Mouse (Mus musculus): Measurements from ENCODE around the gene Copg1. TPM values are rescaled to one million over a fixed set of nuclear protein-coding genes. Genes with fewer than 3 reads are reported as not detected.

Gene Copg1
- polyA plus RNA-seq, 1 experiment: 62.5 TPM

GRCm38 (mm10) chr6:87875083-87875482, 12.5 kb upstream of the Copg1 start:
- no peak for TF ChIP-seq CTCF (IDR thresholded peaks at IDR 0.05; ENCODE audit: extremely low read depth, insufficient read length, insufficient replicate concordance, low read depth, low read length)
- TF ChIP-seq POLR2A (IDR thresholded peaks at IDR 0.05; ENCODE audit: low read depth, low read length): no peak

DNA sequence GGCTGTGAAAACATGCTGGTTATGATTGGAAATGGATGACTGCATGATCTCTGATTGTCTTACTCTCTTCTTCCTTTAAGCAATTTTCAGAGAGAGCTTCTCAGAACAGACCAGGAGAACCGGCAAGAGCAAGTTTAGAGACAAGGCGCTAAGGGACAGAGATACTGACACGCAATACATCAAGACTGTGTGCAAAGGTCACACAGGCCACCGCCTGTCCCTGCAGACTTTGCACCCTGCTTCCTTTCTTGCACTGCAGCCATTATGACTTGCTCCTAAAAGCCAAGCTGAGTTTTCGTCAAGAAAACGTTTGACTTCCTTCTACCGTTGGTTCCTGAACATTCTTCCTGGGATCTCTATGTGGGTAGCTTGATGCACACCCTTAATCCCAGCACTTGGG, 12.1 kb upstream of the Copg1 start:
- H3K36me3 ChIP-seq (ENCODE audit: control insufficient read depth, insufficient read depth, low read length): no peaks in the 10 kb centered on the region
- TF ChIP-seq CTCF (IDR thresholded peaks at IDR 0.05; ENCODE audit: extremely low read depth, insufficient read length, insufficient replicate concordance, low read depth, low read length): no peak
- no peak for TF ChIP-seq POLR2A (IDR thresholded peaks at IDR 0.05; ENCODE audit: low read depth, low read length)
- peaks cover 28% of the 10 kb centered on the region for H3K4me1 ChIP-seq (ENCODE audit: control insufficient read depth, insufficient read depth, insufficient read length, low read length)
- whole genome bisulfite sequencing: 27% methylated on average over 7 of the region's 7 CpGs
- peak overlapping the region; percentile 97 for H3K27ac ChIP-seq (ENCODE audit: insufficient read depth, low read depth, low read length)
- H3K27me3 ChIP-seq (ENCODE audit: control insufficient read depth, insufficient read depth, low read length): no peaks in the 10 kb centered on the region
- H3K4me3 ChIP-seq (ENCODE audit: low read depth, low read length): no peak overlapping the region

More at GRCm38 (mm10) chr6:87875083-87875482, 12.5 kb upstream of the Copg1 start:
- WGBS: 28% methylated on average over 1 of the region's 1 CpGs
- Histone ChIP-seq H3K4me3 (ENCODE audit: low read depth, low read length) (no peak overlapping the region), H3K27me3 (ENCODE audit: control insufficient read depth, insufficient read depth, low read length) (no peaks in the 10 kb centered on the region), H3K36me3 (ENCODE audit: control insufficient read depth, insufficient read depth, low read length) (no peaks in the 10 kb centered on the region), H3K4me1 (ENCODE audit: control insufficient read depth, insufficient read depth, insufficient read length, low read length) (peaks cover 28% of the 10 kb centered on the region), H3K27ac (ENCODE audit: insufficient read depth, low read depth, low read length) (peak overlapping the region; percentile 97)

- TF ChIP-seq CTCF (IDR thresholded peaks at IDR 0.05; ENCODE audit: extremely low read depth, insufficient read length, insufficient replicate concordance, low read depth, low read length): no peak
- no peak for TF ChIP-seq POLR2A (IDR thresholded peaks at IDR 0.05; ENCODE audit: low read depth, low read length)
- Histone ChIP-seq H3K27ac (ENCODE audit: insufficient read depth, low read depth, low read length) (peak overlapping the region; percentile 93), H3K4me1 (ENCODE audit: control insufficient read depth, insufficient read depth, insufficient read length, low read length) (peaks cover 28% of the 10 kb centered on the region), H3K4me3 (ENCODE audit: low read depth, low read length) (no peak overlapping the region), H3K27me3 (ENCODE audit: control insufficient read depth, insufficient read depth, low read length) (no peaks in the 10 kb centered on the region), H3K36me3 (ENCODE audit: control insufficient read depth, insufficient read depth, low read length) (no peaks in the 10 kb centered on the region)
- 70% methylated on average over 13 of the region's 13 CpGs for WGBS
Measured at GRCm38 (mm10) chr6:87876068-87876643, 11.5 kb upstream of the Copg1 start.

GRCm38 (mm10) chr6:87879010-87879409, 8.6 kb upstream of the Copg1 start:
- H3K4me1 ChIP-seq (ENCODE audit: control insufficient read depth, insufficient read depth, insufficient read length, low read length): peaks cover 22% of the 10 kb centered on the region
- H3K27ac ChIP-seq (ENCODE audit: insufficient read depth, low read depth, low read length): no peak overlapping the region
- H3K36me3 ChIP-seq (ENCODE audit: control insufficient read depth, insufficient read depth, low read length): no peaks in the 10 kb centered on the region
- 16% methylated on average over 4 of the region's 4 CpGs for WGBS
- no peak overlapping the region for H3K4me3 ChIP-seq (ENCODE audit: low read depth, low read length)
- no peak for TF ChIP-seq CTCF (IDR thresholded peaks at IDR 0.05; ENCODE audit: extremely low read depth, insufficient read length, insufficient replicate concordance, low read depth, low read length)
- no peak for TF ChIP-seq POLR2A (IDR thresholded peaks at IDR 0.05; ENCODE audit: low read depth, low read length)
- H3K27me3 ChIP-seq (ENCODE audit: control insufficient read depth, insufficient read depth, low read length): no peaks in the 10 kb centered on the region

DNA sequence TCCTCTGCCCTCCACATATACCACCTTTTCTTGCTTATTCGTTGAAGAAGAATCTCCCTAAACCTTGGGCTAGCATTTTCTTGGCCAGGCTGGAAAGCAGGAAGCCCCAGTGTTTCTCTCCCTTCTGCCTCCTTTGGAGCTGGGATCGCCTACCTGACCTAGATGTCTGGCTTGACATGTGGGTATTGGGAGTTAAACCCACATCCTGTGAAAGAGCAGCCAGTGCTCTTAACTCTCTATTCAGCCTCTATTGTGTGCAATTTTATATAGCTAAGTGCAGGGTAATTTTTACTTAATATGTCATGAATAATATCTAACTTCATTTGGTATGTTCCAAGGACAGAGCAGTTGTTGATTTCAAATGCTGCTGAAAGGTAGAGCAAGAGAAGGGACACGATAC, 8.0 kb upstream of the Copg1 start:
- no peaks in the 10 kb centered on the region for H3K27me3 ChIP-seq (ENCODE audit: control insufficient read depth, insufficient read depth, low read length)
- no peak overlapping the region for H3K27ac ChIP-seq (ENCODE audit: insufficient read depth, low read depth, low read length)
- peaks cover 21% of the 10 kb centered on the region for H3K4me1 ChIP-seq (ENCODE audit: control insufficient read depth, insufficient read depth, insufficient read length, low read length)
- 75% methylated on average over 3 of the region's 3 CpGs for WGBS
- H3K36me3 ChIP-seq (ENCODE audit: control insufficient read depth, insufficient read depth, low read length): no peaks in the 10 kb centered on the region
- no peak overlapping the region for H3K4me3 ChIP-seq (ENCODE audit: low read depth, low read length)
- TF ChIP-seq CTCF (IDR thresholded peaks at IDR 0.05; ENCODE audit: extremely low read depth, insufficient read length, insufficient replicate concordance, low read depth, low read length): no peak
- TF ChIP-seq POLR2A (IDR thresholded peaks at IDR 0.05; ENCODE audit: low read depth, low read length): no peak

GRCm38 (mm10) chr6:87882221-87882620, 5.4 kb upstream of the Copg1 start:
- no peak overlapping the region for H3K4me3 ChIP-seq (ENCODE audit: low read depth, low read length)
- no peaks in the 10 kb centered on the region for H3K27me3 ChIP-seq (ENCODE audit: control insufficient read depth, insufficient read depth, low read length)
- 85% methylated on average over 3 of the region's 3 CpGs for WGBS
- no peaks in the 10 kb centered on the region for H3K36me3 ChIP-seq (ENCODE audit: control insufficient read depth, insufficient read depth, low read length)
- peaks cover 7% of the 10 kb centered on the region; the same call in 1 of the 2 replicates for H3K4me1 ChIP-seq (ENCODE audit: control insufficient read depth, insufficient read depth, insufficient read length, low read length)
- no peak overlapping the region for H3K27ac ChIP-seq (ENCODE audit: insufficient read depth, low read depth, low read length)
- TF ChIP-seq POLR2A (IDR thresholded peaks at IDR 0.05; ENCODE audit: low read depth, low read length) (no peak), CTCF (IDR thresholded peaks at IDR 0.05; ENCODE audit: extremely low read depth, insufficient read length, insufficient replicate concordance, low read depth, low read length) (no peak)

- Histone ChIP-seq H3K27ac (ENCODE audit: insufficient read depth, low read depth, low read length) (no peak overlapping the region), H3K4me3 (ENCODE audit: low read depth, low read length) (no peak overlapping the region), H3K4me1 (ENCODE audit: control insufficient read depth, insufficient read depth, insufficient read length, low read length) (peaks cover 7% of the 10 kb centered on the region; the same call in 1 of the 2 replicates), H3K36me3 (ENCODE audit: control insufficient read depth, insufficient read depth, low read length) (no peaks in the 10 kb centered on the region), H3K27me3 (ENCODE audit: control insufficient read depth, insufficient read depth, low read length) (no peaks in the 10 kb centered on the region)
- WGBS: 74% methylated on average over 4 of the region's 4 CpGs
- TF ChIP-seq POLR2A (IDR thresholded peaks at IDR 0.05; ENCODE audit: low read depth, low read length) (no peak), CTCF (IDR thresholded peaks at IDR 0.05; ENCODE audit: extremely low read depth, insufficient read length, insufficient replicate concordance, low read depth, low read length) (no peak)
Measured at GRCm38 (mm10) chr6:87882816-87883215, 4.8 kb upstream of the Copg1 start.

Data from small intestine, adult 2 months (tissue).